Mouse (Mus musculus): ENCODE results near the gene Ccsap. TPM values are rescaled to one million over a fixed set of nuclear protein-coding genes. Genes with fewer than 3 reads are reported as not detected.

Gene Ccsap
- polyA plus RNA-seq, 1 experiment from 2014 or later: 3.9 TPM

DNA sequence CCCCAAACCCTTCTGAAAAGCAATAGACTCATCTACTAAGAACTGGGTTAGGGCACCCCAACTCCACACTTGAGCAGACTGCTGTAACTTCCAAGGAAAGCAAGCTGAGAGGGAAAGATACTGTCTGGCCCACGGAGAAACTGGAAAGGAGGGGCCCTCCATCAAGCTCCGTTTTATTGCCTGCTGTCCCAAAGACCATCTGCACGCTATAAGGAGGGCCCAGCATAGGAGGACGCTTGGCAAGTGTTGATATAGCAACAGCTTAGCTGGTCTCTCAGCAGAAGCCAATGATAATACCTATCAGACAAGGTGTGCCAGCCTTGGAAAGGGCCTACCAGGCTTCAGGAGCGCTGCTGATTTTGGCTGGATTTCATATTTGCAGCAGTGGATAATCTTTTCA, 8.4 kb downstream of the Ccsap start:
- no peaks in the 10 kb centered on the region for H3K36me3 ChIP-seq
- no peak overlapping the region for H3K9ac ChIP-seq
- no peak overlapping the region for H3K4me2 ChIP-seq
- no peaks in the 10 kb centered on the region for H3K27me3 ChIP-seq (replicated peaks)
- no peak overlapping the region for H3K4me3 ChIP-seq (replicated peaks)
- no peaks in the 10 kb centered on the region for H3K9me3 ChIP-seq
- H3K27ac ChIP-seq: no peak overlapping the region
- WGBS: 71% methylated on average over 5 of the region's 5 CpGs
- no peak for ATAC-seq (ENCODE audit: insufficient read depth, low FRiP score, low read depth)
- no peaks in the 10 kb centered on the region for H3K4me1 ChIP-seq

DNA sequence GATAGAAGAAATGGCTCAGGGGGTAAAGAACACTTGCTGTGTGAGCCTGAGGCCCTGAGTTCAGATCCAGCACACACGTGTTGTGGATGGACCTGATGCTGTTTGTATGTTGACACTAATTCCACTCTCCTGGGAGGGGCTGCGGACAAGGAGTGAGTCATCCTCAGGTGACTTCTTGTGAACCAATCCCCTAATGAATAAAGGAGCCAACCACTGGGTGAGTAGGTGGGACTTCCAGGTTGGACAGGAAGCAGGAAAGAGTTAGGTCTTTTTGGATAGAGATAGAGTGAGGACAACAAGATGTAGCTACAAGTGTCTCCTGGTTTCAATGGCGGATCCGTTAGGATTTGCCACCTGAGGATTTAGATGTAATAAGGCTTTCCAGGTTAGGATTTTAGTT, 10.7 kb downstream of the Ccsap start:
- H3K27ac ChIP-seq: no peak overlapping the region
- WGBS: 80% methylated on average over 4 of the region's 4 CpGs

DNA sequence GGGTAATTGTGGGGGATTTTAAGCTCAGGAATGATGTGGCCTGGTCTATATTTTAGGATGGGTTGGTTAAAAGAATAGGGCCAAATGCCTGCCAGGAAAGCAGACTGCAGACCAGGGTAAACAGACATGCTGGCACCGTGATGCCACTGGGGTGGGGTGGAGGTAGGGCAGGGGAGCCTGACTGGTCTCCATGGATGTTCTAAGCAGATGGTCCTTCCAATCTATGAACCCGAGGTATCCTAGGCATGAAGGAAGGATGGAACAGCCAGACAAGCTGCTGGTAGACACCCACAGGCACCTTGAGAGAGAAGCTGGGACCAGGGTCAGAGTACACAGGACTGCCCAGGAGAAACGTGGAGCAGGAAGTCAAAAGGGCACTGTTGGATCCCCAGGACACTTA, 12.5 kb downstream of the Ccsap start:
- Histone ChIP-seq H3K36me3 (no peaks in the 10 kb centered on the region), H3K27me3 (replicated peaks) (no peaks in the 10 kb centered on the region), H3K4me2 (no peak overlapping the region), H3K9me3 (no peaks in the 10 kb centered on the region), H3K4me1 (no peaks in the 10 kb centered on the region), H3K27ac (no peak overlapping the region), H3K9ac (no peak overlapping the region), H3K4me3 (replicated peaks) (no peak overlapping the region)
- WGBS: 57% methylated on average over 3 of the region's 3 CpGs
- ATAC-seq (ENCODE audit: insufficient read depth, low FRiP score, low read depth): no peak

More for the DNA sequence above, 10.7 kb downstream of the Ccsap start:
- no peak overlapping the region for H3K4me2 ChIP-seq
- no peaks in the 10 kb centered on the region for H3K27me3 ChIP-seq (replicated peaks)
- H3K36me3 ChIP-seq: no peaks in the 10 kb centered on the region
- H3K4me1 ChIP-seq: no peaks in the 10 kb centered on the region
- no peak for ATAC-seq (ENCODE audit: insufficient read depth, low FRiP score, low read depth)
- H3K4me3 ChIP-seq (replicated peaks): no peak overlapping the region
- no peaks in the 10 kb centered on the region for H3K9me3 ChIP-seq
- H3K9ac ChIP-seq: no peak overlapping the region

DNA sequence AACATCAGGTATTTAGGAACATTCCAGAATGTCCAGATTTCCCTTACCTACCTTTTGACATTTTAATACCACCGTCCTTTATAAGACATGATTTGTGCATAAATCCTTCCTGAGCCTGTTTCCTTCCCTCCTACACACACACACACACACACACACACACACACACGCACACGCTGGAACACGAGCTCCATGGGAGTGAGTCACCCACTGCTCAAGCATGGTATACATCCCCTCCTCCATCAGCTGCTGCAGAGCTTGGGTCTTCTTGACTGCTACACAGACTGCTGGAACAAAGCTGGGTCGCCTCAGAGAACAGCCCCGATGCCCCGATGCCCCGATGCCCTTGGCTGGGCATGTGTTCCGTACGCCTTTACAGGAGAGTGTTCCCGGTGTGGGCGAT, 13.5 kb downstream of the Ccsap start:
- WGBS: 87% methylated on average over 12 of the region's 12 CpGs

DNA sequence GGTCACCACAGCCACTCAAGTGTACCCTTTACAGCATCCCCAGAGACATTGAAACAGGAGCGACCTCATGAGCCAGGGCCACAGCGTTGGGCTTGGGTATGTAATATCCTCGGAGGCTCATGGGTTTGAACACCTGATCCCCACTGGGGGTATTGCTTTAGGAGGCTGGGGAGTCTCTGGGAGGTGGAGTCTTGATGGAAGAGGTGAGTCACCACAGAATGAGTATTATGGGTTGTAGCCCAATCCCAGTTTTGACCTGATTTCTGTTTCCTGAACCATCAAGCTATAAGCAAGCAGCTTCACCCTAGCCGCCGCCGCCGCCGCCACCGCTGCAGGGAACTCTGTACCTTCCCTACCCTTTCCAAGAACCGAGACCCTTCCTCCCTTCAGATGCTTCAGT, 14.0 kb downstream of the Ccsap start:
- Histone ChIP-seq H3K36me3 (no peaks in the 10 kb centered on the region), H3K9ac (no peak overlapping the region), H3K27ac (no peak overlapping the region), H3K4me3 (replicated peaks) (no peak overlapping the region), H3K4me1 (no peaks in the 10 kb centered on the region), H3K27me3 (replicated peaks) (no peaks in the 10 kb centered on the region), H3K4me2 (no peak overlapping the region), H3K9me3 (no peaks in the 10 kb centered on the region)
- WGBS: 89% methylated on average over 10 of the region's 10 CpGs
- no peak for ATAC-seq (ENCODE audit: insufficient read depth, low FRiP score, low read depth)

More for the DNA sequence above, 13.5 kb downstream of the Ccsap start:
- Histone ChIP-seq H3K9me3 (no peaks in the 10 kb centered on the region), H3K27me3 (replicated peaks) (no peaks in the 10 kb centered on the region), H3K27ac (no peak overlapping the region), H3K4me3 (replicated peaks) (no peak overlapping the region), H3K4me2 (no peak overlapping the region), H3K4me1 (no peaks in the 10 kb centered on the region), H3K9ac (no peak overlapping the region), H3K36me3 (no peaks in the 10 kb centered on the region)
- no peak for ATAC-seq (ENCODE audit: insufficient read depth, low FRiP score, low read depth)

DNA sequence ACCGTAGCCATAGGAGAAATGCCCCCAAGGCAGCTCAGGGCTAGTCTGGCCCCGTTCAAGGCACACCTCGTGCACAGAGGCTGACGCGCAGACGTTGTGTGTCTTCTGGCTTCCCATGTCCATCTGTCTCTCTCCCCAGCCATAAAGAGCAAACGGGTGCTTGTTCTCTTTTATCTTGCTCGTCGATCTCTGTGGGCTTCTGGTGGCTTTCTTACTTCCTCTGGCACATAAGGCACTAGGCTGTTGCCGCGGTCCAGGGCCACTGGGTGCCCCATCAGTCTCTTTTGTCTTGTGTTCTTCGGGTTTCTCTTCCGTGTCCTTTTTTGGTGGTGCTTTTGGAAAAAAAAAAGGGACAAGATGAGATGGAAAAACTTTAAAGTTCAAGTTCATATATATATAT, 14.9 kb downstream of the Ccsap start:
- no peak overlapping the region for H3K4me3 ChIP-seq (replicated peaks)
- H3K36me3 ChIP-seq: no peaks in the 10 kb centered on the region
- no peaks in the 10 kb centered on the region for H3K4me1 ChIP-seq
- H3K27ac ChIP-seq: no peak overlapping the region
- H3K4me2 ChIP-seq: no peak overlapping the region
- WGBS: 88% methylated on average over 13 of the region's 13 CpGs
- H3K27me3 ChIP-seq (replicated peaks): no peaks in the 10 kb centered on the region
- H3K9me3 ChIP-seq: no peaks in the 10 kb centered on the region
- no peak overlapping the region for H3K9ac ChIP-seq
- no peak for ATAC-seq (ENCODE audit: insufficient read depth, low FRiP score, low read depth)

DNA sequence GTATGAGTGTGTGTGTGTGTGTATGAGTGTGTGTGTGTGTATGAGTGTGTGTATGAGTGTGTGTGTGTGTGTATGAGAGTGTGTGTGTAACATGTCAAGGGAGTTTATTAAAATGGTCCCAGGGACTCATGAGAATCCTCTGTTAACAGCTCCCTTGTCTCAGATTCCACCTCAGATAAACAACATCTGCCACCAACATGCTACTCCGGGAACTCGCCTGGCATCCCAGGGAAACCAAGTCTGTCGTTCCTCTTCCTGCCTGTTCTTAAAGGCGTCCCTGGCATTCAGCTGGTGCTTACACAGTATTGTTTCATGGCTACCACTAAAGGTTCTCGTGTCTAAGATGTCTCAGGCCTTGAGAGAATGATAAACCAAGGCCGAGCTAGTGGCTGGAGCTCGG, 15.7 kb downstream of the Ccsap start:
- H3K9ac ChIP-seq: no peak overlapping the region
- no peaks in the 10 kb centered on the region for H3K4me1 ChIP-seq
- no peak overlapping the region for H3K4me3 ChIP-seq (replicated peaks)
- H3K9me3 ChIP-seq: no peaks in the 10 kb centered on the region
- H3K36me3 ChIP-seq: no peaks in the 10 kb centered on the region
- no peaks in the 10 kb centered on the region for H3K27me3 ChIP-seq (replicated peaks)
- no peak for ATAC-seq (ENCODE audit: insufficient read depth, low FRiP score, low read depth)
- H3K27ac ChIP-seq: no peak overlapping the region
- WGBS: 78% methylated on average over 7 of the region's 7 CpGs
- no peak overlapping the region for H3K4me2 ChIP-seq

DNA sequence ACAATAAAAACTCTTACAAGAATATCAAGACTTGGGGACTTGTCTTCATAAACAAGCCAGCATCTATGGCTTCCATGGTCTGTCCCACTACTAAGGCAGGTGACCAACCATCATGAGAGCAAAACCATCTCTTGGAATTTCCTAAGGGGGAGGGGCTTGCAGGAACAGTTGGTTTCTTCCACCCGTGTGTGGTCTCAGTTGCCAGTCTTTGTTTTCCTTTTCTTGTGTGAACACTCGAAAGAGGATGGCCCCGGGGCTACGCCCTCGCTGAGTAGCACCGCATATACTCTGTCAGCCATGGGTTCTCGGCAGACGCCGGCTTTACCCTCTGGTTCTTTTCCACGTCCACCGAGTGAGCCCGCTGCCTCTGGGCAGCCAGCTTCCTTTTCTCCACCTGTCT, 17.9 kb downstream of the Ccsap start:
- H3K36me3 ChIP-seq: no peaks in the 10 kb centered on the region
- no peaks in the 10 kb centered on the region for H3K4me1 ChIP-seq
- WGBS: 88% methylated on average over 12 of the region's 12 CpGs
- H3K27ac ChIP-seq: no peak overlapping the region
- no peaks in the 10 kb centered on the region for H3K9me3 ChIP-seq
- no peaks in the 10 kb centered on the region for H3K27me3 ChIP-seq (replicated peaks)
- no peak overlapping the region for H3K4me2 ChIP-seq
- ATAC-seq (ENCODE audit: insufficient read depth, low FRiP score, low read depth): no peak
- no peak overlapping the region for H3K4me3 ChIP-seq (replicated peaks)
- H3K9ac ChIP-seq: no peak overlapping the region

DNA sequence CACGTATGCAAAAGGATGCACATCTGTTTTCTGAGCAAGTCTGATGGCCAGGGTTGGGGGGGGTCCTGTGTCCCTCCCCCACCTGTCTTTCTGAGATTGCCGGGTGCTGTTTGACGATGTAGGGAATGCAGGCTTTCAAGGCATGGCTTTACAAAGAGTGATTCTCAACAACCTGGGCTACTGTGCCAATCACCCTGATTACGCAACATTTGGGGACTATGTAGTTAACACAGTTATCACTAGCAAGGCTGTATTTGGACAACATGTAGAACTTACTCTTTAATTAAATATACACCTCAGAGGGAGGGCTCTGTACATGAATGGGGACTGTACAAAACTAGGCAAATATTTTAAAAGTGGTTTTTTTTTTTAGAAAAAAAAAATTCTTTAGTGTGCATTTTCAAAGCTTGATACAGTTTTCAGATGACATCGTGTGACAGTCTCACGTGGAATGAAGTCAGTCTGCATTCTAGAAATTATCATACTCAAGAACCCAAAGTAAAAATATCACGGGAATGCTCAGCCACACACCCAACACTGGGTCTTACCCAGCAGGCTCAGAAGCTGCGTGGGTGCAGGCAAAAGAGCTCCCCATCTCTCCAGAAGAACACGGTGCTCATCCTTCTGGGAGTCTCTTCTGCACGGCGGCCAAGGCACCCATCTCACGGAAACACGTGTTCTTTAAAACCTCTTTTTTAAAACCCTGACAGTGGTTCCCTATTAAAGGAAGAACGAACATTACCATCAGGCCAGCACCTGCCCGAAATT, 19.2 kb downstream of the Ccsap start:
- H3K4me2 ChIP-seq: no peak overlapping the region
- H3K36me3 ChIP-seq: no peaks in the 10 kb centered on the region
- no peak overlapping the region for H3K27ac ChIP-seq
- H3K4me3 ChIP-seq (replicated peaks): no peak overlapping the region
- H3K4me1 ChIP-seq: no peaks in the 10 kb centered on the region
- no peak overlapping the region for H3K9ac ChIP-seq
- no peak for ATAC-seq (ENCODE audit: insufficient read depth, low FRiP score, low read depth)
- WGBS: 88% methylated on average over 15 of the region's 15 CpGs
- H3K9me3 ChIP-seq: no peaks in the 10 kb centered on the region
- no peaks in the 10 kb centered on the region for H3K27me3 ChIP-seq (replicated peaks)

DNA sequence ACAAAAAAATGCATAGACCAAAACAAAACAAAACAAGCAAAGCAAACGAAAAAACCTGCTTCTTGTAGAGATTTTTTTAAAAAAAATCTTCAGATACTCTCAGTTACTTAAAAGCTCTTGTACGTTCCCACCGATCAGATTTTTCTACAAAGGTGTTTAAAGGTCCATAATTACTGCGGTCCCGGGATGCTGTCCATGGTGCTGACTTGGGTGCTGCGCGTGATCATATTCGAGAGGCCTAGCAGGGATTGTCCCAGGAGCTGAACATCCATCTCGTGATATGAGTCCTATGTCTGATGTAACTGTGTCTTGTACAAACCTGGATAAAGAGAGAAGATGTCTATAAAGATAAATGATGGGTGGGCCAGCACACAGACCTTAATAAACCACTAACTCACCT, 21.5 kb downstream of the Ccsap start:
- H3K27me3 ChIP-seq (replicated peaks): no peaks in the 10 kb centered on the region
- H3K4me3 ChIP-seq (replicated peaks): no peak overlapping the region
- H3K9me3 ChIP-seq: no peaks in the 10 kb centered on the region
- ATAC-seq (ENCODE audit: insufficient read depth, low FRiP score, low read depth): no peak
- H3K4me2 ChIP-seq: no peak overlapping the region
- H3K9ac ChIP-seq: no peak overlapping the region
- peaks cover 15% of the 10 kb centered on the region; the same call in 1 of the 2 replicates for H3K36me3 ChIP-seq
- H3K27ac ChIP-seq: no peak overlapping the region
- WGBS: 67% methylated on average over 9 of the region's 9 CpGs
- H3K4me1 ChIP-seq: no peaks in the 10 kb centered on the region

DNA sequence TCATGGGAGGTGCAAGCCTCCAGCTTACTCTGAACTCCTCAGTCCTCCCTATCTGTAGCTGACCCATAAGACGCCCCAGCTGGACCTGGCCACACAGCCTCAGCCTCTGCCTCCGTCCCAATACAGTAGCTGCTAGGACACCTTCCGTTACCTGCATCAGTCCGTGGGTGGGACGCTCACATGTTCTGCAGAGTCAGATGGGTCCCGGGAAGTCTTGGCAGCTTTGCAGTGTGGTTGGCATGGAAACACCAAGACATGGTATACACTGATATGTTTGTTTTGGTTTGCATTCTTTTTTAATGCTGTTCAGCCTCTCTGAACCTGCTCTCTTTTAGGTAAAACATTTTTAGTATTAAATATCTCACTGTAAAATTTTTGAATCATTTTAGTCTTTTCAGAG, 23.7 kb downstream of the Ccsap start:
- H3K27me3 ChIP-seq (replicated peaks): no peaks in the 10 kb centered on the region
- peaks cover 28% of the 10 kb centered on the region; the same call in 1 of the 2 replicates for H3K36me3 ChIP-seq
- no peaks in the 10 kb centered on the region for H3K9me3 ChIP-seq
- H3K4me3 ChIP-seq (replicated peaks): no peak overlapping the region
- H3K27ac ChIP-seq: no peak overlapping the region
- no peaks in the 10 kb centered on the region for H3K4me1 ChIP-seq
- no peak for ATAC-seq (ENCODE audit: insufficient read depth, low FRiP score, low read depth)
- WGBS: 84% methylated on average over 6 of the region's 6 CpGs
- H3K4me2 ChIP-seq: no peak overlapping the region
- H3K9ac ChIP-seq: no peak overlapping the region

DNA sequence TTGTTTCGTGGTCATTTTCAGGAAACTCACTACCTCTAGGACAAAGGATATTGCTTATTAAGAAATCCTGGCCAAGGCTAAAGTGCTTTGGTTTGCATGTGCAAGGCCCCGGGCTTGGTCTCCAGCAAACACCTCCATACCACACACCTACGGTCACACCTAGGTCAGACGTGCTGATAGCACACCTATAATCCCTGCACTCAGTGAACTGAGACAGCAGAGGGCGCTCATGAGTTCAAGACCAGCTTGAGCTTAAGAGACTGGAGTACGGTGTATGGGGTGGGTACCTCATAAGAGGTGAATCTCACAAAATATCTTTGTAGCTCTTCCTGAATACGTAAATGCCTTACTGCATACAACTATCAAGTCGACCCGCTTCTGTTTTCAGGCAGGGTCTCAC, 24.6 kb downstream of the Ccsap start:
- Histone ChIP-seq H3K36me3 (peaks cover 28% of the 10 kb centered on the region; the same call in 1 of the 2 replicates), H3K27me3 (replicated peaks) (no peaks in the 10 kb centered on the region), H3K27ac (no peak overlapping the region), H3K4me1 (no peaks in the 10 kb centered on the region), H3K9me3 (no peaks in the 10 kb centered on the region), H3K4me3 (replicated peaks) (no peak overlapping the region), H3K4me2 (no peak overlapping the region), H3K9ac (no peak overlapping the region)
- ATAC-seq (ENCODE audit: insufficient read depth, low FRiP score, low read depth): no peak
- 57% methylated on average over 9 of the region's 9 CpGs for WGBS

DNA sequence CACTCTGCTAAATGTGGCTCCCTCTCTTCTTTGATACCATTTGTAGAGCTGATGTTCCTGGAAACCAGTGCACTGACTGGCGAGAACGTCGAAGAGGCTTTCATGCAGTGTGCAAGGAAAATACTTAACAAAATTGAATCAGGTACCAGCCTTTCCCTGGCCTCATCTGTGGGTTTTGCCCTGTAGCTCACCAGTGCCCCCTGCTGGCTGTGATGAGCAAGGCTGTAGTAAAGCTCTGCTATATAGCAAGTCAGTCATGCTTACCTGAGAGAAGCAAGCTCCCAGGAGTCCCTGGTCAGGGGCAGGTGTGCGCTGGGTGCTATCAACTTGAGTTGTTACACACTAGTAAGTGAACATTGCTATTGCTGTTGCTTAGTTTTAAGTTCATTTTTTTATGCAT, 27.3 kb downstream of the Ccsap start:
- H3K4me3 ChIP-seq (replicated peaks): no peak overlapping the region
- H3K4me2 ChIP-seq: no peak overlapping the region
- no peaks in the 10 kb centered on the region for H3K27me3 ChIP-seq (replicated peaks)
- H3K4me1 ChIP-seq: no peaks in the 10 kb centered on the region
- H3K36me3 ChIP-seq: peaks cover 40% of the 10 kb centered on the region
- WGBS: 96% methylated on average over 4 of the region's 4 CpGs
- H3K9me3 ChIP-seq: no peaks in the 10 kb centered on the region
- no peak for ATAC-seq (ENCODE audit: insufficient read depth, low FRiP score, low read depth)
- H3K9ac ChIP-seq: no peak overlapping the region
- H3K27ac ChIP-seq: no peak overlapping the region

Measured in stomach, embryonic 15.5 days (tissue).